Mouse (Mus musculus) liver, embryonic 15.5 days (tissue): Measurements from ENCODE around the gene Ppp1r14b. TPM values are rescaled to one million over a fixed set of nuclear protein-coding genes. Genes with fewer than 3 reads are reported as not detected.

Experiments used
- ATAC-seq: fragments of 200-750 bp; cut with Nextera tagmentation; 2 replicates; pipeline ENCODE4 v1.8.0; 2017; ENCODE audit warnings: moderate number of reproducible peaks, mild to moderate bottlenecking, moderate library complexity; ENCODE audit not compliant: insufficient read depth
- H3K27ac ChIP-seq: fragments of 300-500 bp; sonication (generic); replicated peaks from 2 replicates; pipeline ENCODE4 v1.5.1; 2015; ENCODE audit warnings: mild to moderate bottlenecking, inconsistent platforms
- H3K27me3 ChIP-seq: fragments of 300-500 bp; sonication (generic); 2 replicates; pipeline ENCODE4 v1.6.1; 2015; ENCODE audit warnings: mild to moderate bottlenecking, inconsistent platforms
- H3K36me3 ChIP-seq: fragments of 300-500 bp; sonication (generic); replicated peaks from 2 replicates; pipeline ENCODE4 v1.6.1; 2015; ENCODE audit warnings: moderate library complexity, mild to moderate bottlenecking, inconsistent platforms
- H3K4me1 ChIP-seq: fragments of 300-500 bp; sonication (generic); replicated peaks from 2 replicates; pipeline ENCODE4 v1.6.1; 2015; ENCODE audit warnings: inconsistent platforms
- H3K4me2 ChIP-seq: fragments of 300-500 bp; sonication (generic); 2 replicates; pipeline ENCODE4 v1.6.1; 2015; ENCODE audit warnings: moderate library complexity, mild to moderate bottlenecking, inconsistent platforms
- H3K4me3 ChIP-seq: fragments of 300-500 bp; sonication (generic); replicated peaks from 2 replicates; pipeline ENCODE4 v1.5.1; 2015; ENCODE audit warnings: mild to moderate bottlenecking, inconsistent platforms
- H3K9ac ChIP-seq: fragments of 300-500 bp; sonication (generic); 2 replicates; pipeline ENCODE4 v1.6.1; 2015; ENCODE audit warnings: moderate library complexity, mild to moderate bottlenecking, inconsistent platforms
- H3K9me3 ChIP-seq: fragments of 300-500 bp; sonication (generic); replicated peaks from 2 replicates; pipeline ENCODE4 v1.6.1; 2016; ENCODE audit warnings: inconsistent platforms
- WGBS: fragments of 180-500 bp; shearing (Covaris S2); methylation state at CpG from one replicate; pipeline ENCODE4 v1.1.7; 2015; ENCODE audit warnings: mixed read lengths; ENCODE audit not compliant: insufficient replicate concordance; 5-methylcytosine and 5-hydroxymethylcytosine counted together
- polyA plus RNA-seq: library from polyadenylated mRNA; unstranded; fragments of >200 nt; fragmentation: Nextera tagmentation; extraction: Ambion mirVana; gene quantifications from 2 replicates; pipeline ENCODE4 v1.2.1, GENCODE M21; 2015

Gene Ppp1r14b
- polyA plus RNA-seq, 1 experiment from 2014 or later, result 51.4 TPM

- no peaks in the 10 kb centered on the region for H3K27me3 ChIP-seq
- H3K9ac ChIP-seq, result no peak overlapping the region
- H3K36me3 ChIP-seq, result peaks cover 67% of the 10 kb centered on the region
- H3K9me3 ChIP-seq, result no peaks in the 10 kb centered on the region
- no peak overlapping the region for H3K4me3 ChIP-seq
- no peak for ATAC-seq
- WGBS, result 83% methylated on average over 9 of the region's 9 CpGs
- no peak overlapping the region for H3K4me2 ChIP-seq
- no peak overlapping the region for H3K27ac ChIP-seq
- H3K4me1 ChIP-seq, result 0 out of 2 replicates have a peak, but pooled peaks cover 4% of the 10 kb centered on the region
Measured at GRCm38 (mm10) chr19:7006892-7007593, 32.3 kb downstream of the Ppp1r14b start.

DNA sequence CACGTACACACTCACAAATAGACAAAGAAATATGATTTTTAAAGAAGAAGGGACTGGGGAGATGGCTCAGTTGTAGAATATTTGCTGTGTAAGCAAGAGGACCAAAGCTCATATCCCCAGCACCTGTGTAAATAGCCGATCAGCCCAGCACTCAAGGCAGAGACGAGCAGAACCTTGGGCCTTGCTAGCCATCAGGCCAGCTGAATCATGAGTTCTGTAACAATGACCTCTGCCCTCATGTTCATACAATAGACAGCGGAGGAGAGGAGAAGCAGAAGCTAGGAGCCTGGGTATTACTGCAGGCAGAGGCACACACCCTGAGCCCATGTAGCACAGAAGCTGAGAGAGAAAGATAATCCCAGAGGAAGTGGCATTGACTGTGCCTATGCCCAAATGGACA, 37.7 kb downstream of the Ppp1r14b start:
- no peak overlapping the region for H3K9ac ChIP-seq
- 74% methylated on average over 4 of the region's 4 CpGs for WGBS
- no peak for ATAC-seq
- H3K36me3 ChIP-seq, result peaks cover 82% of the 10 kb centered on the region
- no peak overlapping the region for H3K4me3 ChIP-seq
- H3K27me3 ChIP-seq, result no peaks in the 10 kb centered on the region
- H3K27ac ChIP-seq, result no peak overlapping the region
- H3K4me2 ChIP-seq, result no peak overlapping the region
- H3K4me1 ChIP-seq, result peaks cover 20% of the 10 kb centered on the region
- no peaks in the 10 kb centered on the region for H3K9me3 ChIP-seq

DNA sequence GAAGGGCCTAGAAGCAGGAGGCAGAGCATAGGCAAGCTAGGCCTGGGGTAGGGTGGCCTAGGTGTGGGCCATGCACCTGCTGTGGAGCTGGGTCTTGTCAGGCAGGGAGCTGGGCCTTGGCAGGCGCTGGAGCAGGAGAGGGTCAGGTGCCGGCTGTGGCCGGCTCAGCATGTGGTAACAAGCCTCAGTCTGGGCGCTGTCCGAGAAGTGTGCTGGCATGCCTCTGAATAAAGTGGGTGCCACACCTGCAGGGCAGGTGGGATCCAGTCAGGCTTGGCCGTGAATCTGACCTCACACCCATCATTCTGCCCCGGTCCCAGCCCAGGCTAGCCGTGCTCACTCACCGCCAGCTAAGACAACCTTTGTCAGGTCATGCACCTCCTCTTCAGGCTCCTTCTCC, 39.2 kb downstream of the Ppp1r14b start:
- no peaks in the 10 kb centered on the region for H3K27me3 ChIP-seq
- peaks cover 34% of the 10 kb centered on the region for H3K4me1 ChIP-seq
- no peak overlapping the region for H3K4me2 ChIP-seq
- H3K4me3 ChIP-seq, result no peak overlapping the region
- H3K9ac ChIP-seq, result no peak overlapping the region
- H3K36me3 ChIP-seq, result peaks cover 69% of the 10 kb centered on the region
- no peaks in the 10 kb centered on the region for H3K9me3 ChIP-seq
- H3K27ac ChIP-seq, result no peak overlapping the region
- no peak for ATAC-seq
- whole genome bisulfite sequencing, result 88% methylated on average over 9 of the region's 9 CpGs

GRCm38 (mm10) chr19:7014481-7015135, 39.8 kb downstream of the Ppp1r14b start:
- no peak overlapping the region for H3K27ac ChIP-seq
- H3K4me3 ChIP-seq, result no peak overlapping the region
- H3K27me3 ChIP-seq, result no peaks in the 10 kb centered on the region
- WGBS, result 88% methylated on average over 20 of the region's 20 CpGs
- H3K4me1 ChIP-seq, result peaks cover 40% of the 10 kb centered on the region
- ATAC-seq, result no peak
- H3K9ac ChIP-seq, result no peak overlapping the region
- peaks cover 65% of the 10 kb centered on the region for H3K36me3 ChIP-seq
- H3K9me3 ChIP-seq, result no peaks in the 10 kb centered on the region
- no peak overlapping the region for H3K4me2 ChIP-seq

- Histone ChIP-seq H3K27me3 (no peaks in the 10 kb centered on the region), H3K27ac (peak overlapping the region; percentile 92), H3K36me3 (peaks cover 72% of the 10 kb centered on the region), H3K4me2 (peak overlapping the region; percentile 88), H3K9ac (peak overlapping the region; percentile 84), H3K4me1 (peaks cover 50% of the 10 kb centered on the region), H3K4me3 (peak overlapping the region; percentile 73), H3K9me3 (no peaks in the 10 kb centered on the region)
- ATAC-seq, result peak; percentile 86
- WGBS, result 16% methylated on average over 12 of the region's 12 CpGs
Measured at GRCm38 (mm10) chr19:7017541-7018457, 43.0 kb downstream of the Ppp1r14b start.

DNA sequence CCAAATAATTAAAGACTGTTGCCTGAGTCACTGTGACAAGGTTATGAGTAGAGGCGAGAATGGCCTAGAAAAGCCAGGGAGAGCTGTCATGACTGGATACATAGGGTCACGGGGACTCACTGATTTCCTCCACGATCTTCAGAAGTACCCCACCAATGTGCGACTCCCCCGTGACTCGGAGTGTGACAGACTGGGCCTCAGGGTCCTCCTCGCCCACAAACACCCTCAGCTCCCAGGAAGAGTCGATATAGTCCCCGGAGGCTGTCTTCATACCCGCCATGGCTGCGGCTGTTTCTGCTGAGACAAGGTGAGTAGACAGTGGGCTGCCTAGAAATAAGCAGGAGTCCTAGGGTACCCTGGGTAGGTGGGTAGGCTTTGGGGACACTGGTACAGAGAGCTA, 43.8 kb downstream of the Ppp1r14b start:
- peak overlapping the region; percentile 73 for H3K4me3 ChIP-seq

DNA sequence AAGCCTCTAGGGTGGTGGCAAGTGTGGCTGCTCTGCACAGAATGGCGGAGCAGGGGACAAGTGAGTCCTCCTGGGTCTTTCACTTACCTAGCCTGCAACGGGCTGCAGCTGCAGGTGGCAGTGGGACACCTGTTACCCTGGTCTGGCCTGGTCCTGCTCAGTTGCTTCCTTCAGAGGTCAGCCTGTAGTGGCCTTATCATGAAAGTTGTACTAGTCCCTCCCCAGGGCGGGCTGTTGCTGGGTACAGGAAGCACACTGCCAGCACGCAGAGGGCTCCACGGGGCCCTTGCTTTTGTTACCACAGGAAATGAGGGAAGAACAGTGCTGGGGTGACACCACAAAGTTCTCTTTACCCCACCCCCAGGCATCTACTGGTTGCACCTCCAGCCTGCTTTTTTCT, 44.4 kb downstream of the Ppp1r14b start, which contains the start of gene Fermt3:
Fermt3 (minus strand) TSS at position 279 of the 400 bp plus-strand sequence.
- Histone ChIP-seq H3K9ac (peak within 1 kb of the TSS; percentile 84), H3K27ac (peak within 1 kb of the TSS; percentile 92), H3K4me1 (peaks cover 46% of the 10 kb centered on the region), H3K27me3 (no peaks in the 10 kb centered on the region), H3K4me2 (peak within 1 kb of the TSS; percentile 88), H3K4me3 (peak within 1 kb of the TSS; percentile 73), H3K9me3 (no peaks in the 10 kb centered on the region), H3K36me3 (peaks cover 72% of the 10 kb centered on the region)
- WGBS, result 12% methylated on average over 5 of the region's 5 CpGs
- peak; percentile 82 for ATAC-seq

More for the DNA sequence above, 43.8 kb downstream of the Ppp1r14b start:
- Histone ChIP-seq H3K27me3 (no peaks in the 10 kb centered on the region), H3K36me3 (peaks cover 72% of the 10 kb centered on the region), H3K4me1 (peaks cover 50% of the 10 kb centered on the region), H3K9ac (peak overlapping the region; percentile 84), H3K4me2 (peak overlapping the region; percentile 88), H3K27ac (peak overlapping the region; percentile 92), H3K9me3 (no peaks in the 10 kb centered on the region)
- 13% methylated on average over 11 of the region's 11 CpGs for WGBS
- peak; percentile 4; the same call in 1 of the 2 replicates for ATAC-seq

- H3K4me3 ChIP-seq, result peak overlapping the region; percentile 73
- H3K27ac ChIP-seq, result peak overlapping the region; percentile 92
- WGBS, result 20% methylated on average over 3 of the region's 3 CpGs
- ATAC-seq, result no peak
- no peaks in the 10 kb centered on the region for H3K9me3 ChIP-seq
- peaks cover 75% of the 10 kb centered on the region for H3K36me3 ChIP-seq
- H3K27me3 ChIP-seq, result no peaks in the 10 kb centered on the region
- H3K4me2 ChIP-seq, result peak overlapping the region; percentile 88
- H3K4me1 ChIP-seq, result peaks cover 46% of the 10 kb centered on the region
- peak overlapping the region; percentile 84; the same call in 1 of the 2 replicates for H3K9ac ChIP-seq
Measured at GRCm38 (mm10) chr19:7020224-7020641, 45.5 kb downstream of the Ppp1r14b start.

Other genes starting within 250 kb of the Ppp1r14b start
- 6.3 TPM in 2 replicates for gene Rps6ka4, start 134.3 kb upstream of the Ppp1r14b start, polyA plus RNA-seq
- gene Ccdc88b, start 116.8 kb upstream of the Ppp1r14b start, polyA plus RNA-seq, result 2.5 and 2.8 TPM in 2 replicates
- gene Trmt112, start 65.3 kb upstream of the Ppp1r14b start, polyA plus RNA-seq, result 59.7 and 67.9 TPM in 2 replicates
- gene Prdx5, start 64.9 kb upstream of the Ppp1r14b start, polyA plus RNA-seq, result 144 and 151 TPM in 2 replicates
- gene Esrra, start 53.2 kb upstream of the Ppp1r14b start, polyA plus RNA-seq, result 3.8 and 4.9 TPM in 2 replicates
- 0.24 and 0.59 TPM in 2 replicates for gene Catsperz, start 49.6 kb upstream of the Ppp1r14b start, polyA plus RNA-seq
- gene Kcnk4, start 40.5 kb upstream of the Ppp1r14b start, polyA plus RNA-seq, result 0.08 TPM in 1 of 2 replicates, not detected in the other
- 25.5 and 26.1 TPM in 2 replicates for gene Bad, start 33.1 kb upstream of the Ppp1r14b start, polyA plus RNA-seq
- 7.4 TPM in 2 replicates for gene Gpr137, start 32.5 kb upstream of the Ppp1r14b start, polyA plus RNA-seq
- 5.9 and 6.8 TPM in 2 replicates for gene Plcb3, start 1.5 kb downstream of the Ppp1r14b start, polyA plus RNA-seq
- 88.3 and 101 TPM in 2 replicates for gene Fkbp2, start 5.5 kb downstream of the Ppp1r14b start, polyA plus RNA-seq
- gene Vegfb, start 12.7 kb downstream of the Ppp1r14b start, polyA plus RNA-seq, result 15.5 and 15.6 TPM in 2 replicates
- gene Dnajc4, start 17.6 kb downstream of the Ppp1r14b start, polyA plus RNA-seq, result 10.2 and 10.9 TPM in 2 replicates
- 9.5 and 10.4 TPM in 2 replicates for gene Nudt22, start 21.1 kb downstream of the Ppp1r14b start, polyA plus RNA-seq
- 1.6 and 2.3 TPM in 2 replicates for gene Trpt1, start 21.2 kb downstream of the Ppp1r14b start, polyA plus RNA-seq
- 105 and 118 TPM in 2 replicates for gene Fermt3, start 44.5 kb downstream of the Ppp1r14b start, polyA plus RNA-seq
- gene Stip1, start 65.0 kb downstream of the Ppp1r14b start, polyA plus RNA-seq, result 116 and 121 TPM in 2 replicates
- 5.6 and 6.2 TPM in 2 replicates for gene Macrod1, start 81.8 kb downstream of the Ppp1r14b start, polyA plus RNA-seq
- gene Flrt1, start 130.8 kb downstream of the Ppp1r14b start, polyA plus RNA-seq, result 0.17 TPM in 2 replicates
- 53.7 and 58.4 TPM in 2 replicates for gene Otub1, start 231.3 kb downstream of the Ppp1r14b start, polyA plus RNA-seq
- gene Cox8a, start 242.6 kb downstream of the Ppp1r14b start, polyA plus RNA-seq, result 485 and 535 TPM in 2 replicates